Mouse (Mus musculus): Measurements from ENCODE around the gene Kifc5b. TPM values are rescaled to one million over a fixed set of nuclear protein-coding genes. Genes with fewer than 3 reads are reported as not detected.

Kifc5b gene
- polyA plus RNA-seq (2015; fragmentation: Nextera tagmentation; extraction: Ambion mirVana) = 3.1 and 6.8 TPM in 2 replicates

GRCm38 (mm10) chr17:26916711-26917482 is at the start of gene Kifc5b:
Gene Kifc5b (plus strand): TSS chr17:26917091.
- WGBS = under 1% methylated on average over 63 of the region's 72 CpGs
- Histone ChIP-seq H3K4me2 (ENCODE audit: low read length) (peak within 1 kb of the TSS; percentile 67), H3K4me3 (replicated peaks; ENCODE audit: low read length) (peak within 1 kb of the TSS; percentile 55), H3K27me3 (replicated peaks; ENCODE audit: control insufficient read depth, insufficient read depth, low read length) (no peaks in the 10 kb centered on the region), H3K27ac (ENCODE audit: low read length) (no peak within 1 kb of the TSS; the same call in 1 of the 2 replicates), H3K9ac (replicated peaks; ENCODE audit: low read depth, low read length) (peak within 1 kb of the TSS; percentile 54), H3K9me3 (ENCODE audit: control insufficient read depth, low read length) (no peaks in the 10 kb centered on the region), H3K4me1 (replicated peaks; ENCODE audit: control insufficient read depth, insufficient read depth, low read length) (peaks cover 7% of the 10 kb centered on the region), H3K36me3 (ENCODE audit: control insufficient read depth, insufficient read depth) (no peaks in the 10 kb centered on the region)
- ATAC-seq = peak; percentile 99

GRCm38 (mm10) chr17:26868756-26869155 is 48.1 kb upstream of the Kifc5b start:
- Histone ChIP-seq H3K4me3 (replicated peaks; ENCODE audit: low read length) (no peak overlapping the region), H3K27ac (ENCODE audit: low read length) (no peak overlapping the region), H3K4me2 (ENCODE audit: low read length) (no peak overlapping the region), H3K27me3 (replicated peaks; ENCODE audit: control insufficient read depth, insufficient read depth, low read length) (peaks cover 4% of the 10 kb centered on the region; the same call in 1 of the 2 replicates), H3K9ac (replicated peaks; ENCODE audit: low read depth, low read length) (no peak overlapping the region), H3K36me3 (ENCODE audit: control insufficient read depth, insufficient read depth) (no peaks in the 10 kb centered on the region), H3K9me3 (ENCODE audit: control insufficient read depth, low read length) (no peaks in the 10 kb centered on the region), H3K4me1 (replicated peaks; ENCODE audit: control insufficient read depth, insufficient read depth, low read length) (no peaks in the 10 kb centered on the region)
- WGBS = 31% methylated on average over 5 of the region's 5 CpGs
- ATAC-seq = no peak

- WGBS = 74% methylated on average over 3 of the region's 3 CpGs
- Histone ChIP-seq H3K4me1 (replicated peaks; ENCODE audit: control insufficient read depth, insufficient read depth, low read length) (no peaks in the 10 kb centered on the region), H3K27ac (ENCODE audit: low read length) (no peak overlapping the region), H3K9me3 (ENCODE audit: control insufficient read depth, low read length) (no peaks in the 10 kb centered on the region), H3K27me3 (replicated peaks; ENCODE audit: control insufficient read depth, insufficient read depth, low read length) (no peaks in the 10 kb centered on the region), H3K9ac (replicated peaks; ENCODE audit: low read depth, low read length) (no peak overlapping the region), H3K36me3 (ENCODE audit: control insufficient read depth, insufficient read depth) (no peaks in the 10 kb centered on the region), H3K4me3 (replicated peaks; ENCODE audit: low read length) (no peak overlapping the region), H3K4me2 (ENCODE audit: low read length) (no peak overlapping the region)
- ATAC-seq = no peak
Observed at GRCm38 (mm10) chr17:26872870-26873269, 44.0 kb upstream of the Kifc5b start.

- H3K36me3 ChIP-seq (ENCODE audit: control insufficient read depth, insufficient read depth) = no peaks in the 10 kb centered on the region
- H3K4me1 ChIP-seq (replicated peaks; ENCODE audit: control insufficient read depth, insufficient read depth, low read length) = no peaks in the 10 kb centered on the region
- no peak overlapping the region for H3K9ac ChIP-seq (replicated peaks; ENCODE audit: low read depth, low read length)
- no peak overlapping the region for H3K27ac ChIP-seq (ENCODE audit: low read length)
- ATAC-seq = no peak
- no peak overlapping the region for H3K4me3 ChIP-seq (replicated peaks; ENCODE audit: low read length)
- H3K9me3 ChIP-seq (ENCODE audit: control insufficient read depth, low read length) = no peaks in the 10 kb centered on the region
- H3K4me2 ChIP-seq (ENCODE audit: low read length) = no peak overlapping the region
- 84% methylated on average over 8 of the region's 8 CpGs for WGBS
- H3K27me3 ChIP-seq (replicated peaks; ENCODE audit: control insufficient read depth, insufficient read depth, low read length) = no peaks in the 10 kb centered on the region
Observed at GRCm38 (mm10) chr17:26873502-26873901, 43.4 kb upstream of the Kifc5b start.

- Histone ChIP-seq H3K9ac (replicated peaks; ENCODE audit: low read depth, low read length) (no peak overlapping the region), H3K36me3 (ENCODE audit: control insufficient read depth, insufficient read depth) (no peaks in the 10 kb centered on the region), H3K4me3 (replicated peaks; ENCODE audit: low read length) (no peak overlapping the region), H3K27ac (ENCODE audit: low read length) (no peak overlapping the region), H3K4me2 (ENCODE audit: low read length) (no peak overlapping the region), H3K4me1 (replicated peaks; ENCODE audit: control insufficient read depth, insufficient read depth, low read length) (no peaks in the 10 kb centered on the region), H3K9me3 (ENCODE audit: control insufficient read depth, low read length) (no peaks in the 10 kb centered on the region), H3K27me3 (replicated peaks; ENCODE audit: control insufficient read depth, insufficient read depth, low read length) (no peaks in the 10 kb centered on the region)
- 61% methylated on average over 11 of the region's 11 CpGs for WGBS
- ATAC-seq = no peak
Observed at GRCm38 (mm10) chr17:26874542-26874941, 42.3 kb upstream of the Kifc5b start.

- Histone ChIP-seq H3K4me3 (replicated peaks; ENCODE audit: low read length) (no peak overlapping the region), H3K4me1 (replicated peaks; ENCODE audit: control insufficient read depth, insufficient read depth, low read length) (no peaks in the 10 kb centered on the region), H3K9ac (replicated peaks; ENCODE audit: low read depth, low read length) (no peak overlapping the region), H3K4me2 (ENCODE audit: low read length) (no peak overlapping the region), H3K36me3 (ENCODE audit: control insufficient read depth, insufficient read depth) (no peaks in the 10 kb centered on the region), H3K27me3 (replicated peaks; ENCODE audit: control insufficient read depth, insufficient read depth, low read length) (no peaks in the 10 kb centered on the region), H3K27ac (ENCODE audit: low read length) (no peak overlapping the region), H3K9me3 (ENCODE audit: control insufficient read depth, low read length) (no peaks in the 10 kb centered on the region)
- WGBS = 88% methylated on average over 7 of the region's 7 CpGs
- no peak for ATAC-seq
Observed at GRCm38 (mm10) chr17:26877927-26878326, 39.0 kb upstream of the Kifc5b start.

GRCm38 (mm10) chr17:26879235-26879634 is 37.7 kb upstream of the Kifc5b start:
- Histone ChIP-seq H3K27me3 (replicated peaks; ENCODE audit: control insufficient read depth, insufficient read depth, low read length) (no peaks in the 10 kb centered on the region), H3K9me3 (ENCODE audit: control insufficient read depth, low read length) (no peaks in the 10 kb centered on the region)

GRCm38 (mm10) chr17:26882706-26883105 is 34.2 kb upstream of the Kifc5b start:
- WGBS = 68% methylated on average over 1 of the region's 1 CpGs
- no peak for ATAC-seq
- no peaks in the 10 kb centered on the region for H3K9me3 ChIP-seq (ENCODE audit: control insufficient read depth, low read length)
- H3K27me3 ChIP-seq (replicated peaks; ENCODE audit: control insufficient read depth, insufficient read depth, low read length) = peaks cover 2% of the 10 kb centered on the region; the same call in 1 of the 2 replicates
- peaks cover 20% of the 10 kb centered on the region for H3K4me1 ChIP-seq (replicated peaks; ENCODE audit: control insufficient read depth, insufficient read depth, low read length)
- H3K4me3 ChIP-seq (replicated peaks; ENCODE audit: low read length) = no peak overlapping the region
- H3K36me3 ChIP-seq (ENCODE audit: control insufficient read depth, insufficient read depth) = no peaks in the 10 kb centered on the region
- no peak overlapping the region for H3K27ac ChIP-seq (ENCODE audit: low read length)
- no peak overlapping the region for H3K9ac ChIP-seq (replicated peaks; ENCODE audit: low read depth, low read length)
- no peak overlapping the region for H3K4me2 ChIP-seq (ENCODE audit: low read length)

More at GRCm38 (mm10) chr17:26879235-26879634, 37.7 kb upstream of the Kifc5b start:
- 95% methylated on average over 6 of the region's 6 CpGs for WGBS
- no peak for ATAC-seq
- no peak overlapping the region for H3K27ac ChIP-seq (ENCODE audit: low read length)
- H3K9ac ChIP-seq (replicated peaks; ENCODE audit: low read depth, low read length) = no peak overlapping the region
- no peak overlapping the region for H3K4me2 ChIP-seq (ENCODE audit: low read length)
- peaks cover 2% of the 10 kb centered on the region; the same call in 1 of the 2 replicates for H3K4me1 ChIP-seq (replicated peaks; ENCODE audit: control insufficient read depth, insufficient read depth, low read length)
- H3K4me3 ChIP-seq (replicated peaks; ENCODE audit: low read length) = no peak overlapping the region
- no peaks in the 10 kb centered on the region for H3K36me3 ChIP-seq (ENCODE audit: control insufficient read depth, insufficient read depth)

GRCm38 (mm10) chr17:26883585-26883984 is 33.3 kb upstream of the Kifc5b start:
- H3K4me2 ChIP-seq (ENCODE audit: low read length) = no peak overlapping the region
- H3K36me3 ChIP-seq (ENCODE audit: control insufficient read depth, insufficient read depth) = no peaks in the 10 kb centered on the region
- WGBS = 79% methylated on average over 6 of the region's 6 CpGs
- no peak overlapping the region for H3K9ac ChIP-seq (replicated peaks; ENCODE audit: low read depth, low read length)
- H3K9me3 ChIP-seq (ENCODE audit: control insufficient read depth, low read length) = no peaks in the 10 kb centered on the region
- H3K27ac ChIP-seq (ENCODE audit: low read length) = no peak overlapping the region
- no peak overlapping the region for H3K4me3 ChIP-seq (replicated peaks; ENCODE audit: low read length)
- peaks cover 2% of the 10 kb centered on the region; the same call in 1 of the 2 replicates for H3K27me3 ChIP-seq (replicated peaks; ENCODE audit: control insufficient read depth, insufficient read depth, low read length)
- no peak for ATAC-seq
- H3K4me1 ChIP-seq (replicated peaks; ENCODE audit: control insufficient read depth, insufficient read depth, low read length) = peaks cover 20% of the 10 kb centered on the region
